Mouse (Mus musculus) bone marrow macrophage, adult 2 months (primary cell): Measurements from ENCODE around the gene Piwil4.

ENCODE experiments used
- CTCF ChIP-seq: IDR thresholded peaks from 2 replicates; pipeline ENCODE4 v1.5.1; 2012; ENCODE audit warnings: low read depth, mild to moderate bottlenecking, low read length, moderate library complexity
- POLR2A ChIP-seq: IDR thresholded peaks from 2 replicates; pipeline ENCODE4 v1.6.1; 2012; ENCODE audit warnings: mild to moderate bottlenecking, low read depth, low read length, borderline replicate concordance

DNA sequence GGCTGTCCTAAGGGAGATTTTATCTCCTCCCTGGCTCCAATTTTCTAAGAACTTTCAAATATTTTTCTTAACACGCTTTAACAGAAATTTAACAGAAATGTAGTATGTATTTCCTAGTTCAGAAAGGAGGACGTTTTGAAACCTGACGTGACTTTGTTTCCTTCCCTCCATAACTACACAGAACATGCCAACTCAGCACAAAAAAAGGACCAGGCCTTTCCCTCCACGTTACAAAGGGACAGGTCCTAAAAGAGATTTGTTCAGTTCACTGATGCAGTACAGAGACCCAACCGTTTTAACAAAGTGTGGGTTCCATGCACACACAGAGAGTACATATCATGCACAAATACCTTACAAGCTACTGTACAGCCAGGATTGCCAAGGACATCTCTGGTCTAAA, 18.9 kb downstream of the Piwil4 start:
- no peak for TF ChIP-seq CTCF
- TF ChIP-seq POLR2A = no peak
